Comparison of ENCODE assay signal across 20 mouse cellular contexts in genomic region chr7:115691091-115691490, GRCm38 (mm10).
DNase-seq lines count a peak whose midpoint lies in the region; ATAC-seq and TF ChIP-seq lines count a peak whose summit lies in the region.
"Had no signal": no experiment of that assay in that cellular context is flagged by ENCODE, and none has a peak within 500 bp of the region (broad histone marks: within the 10 kb centered on the region; RNA-seq: fewer than 3 reads in every experiment).

No protein-coding gene starts in this region.

- H3K36me3 ChIP-seq in forebrain, embryonic 12.5 days (replicated peaks), result no peaks in the 10 kb centered on the region
- no peaks in the 10 kb centered on the region for H3K36me3 ChIP-seq in forebrain, postnatal 0 days (ENCODE audit: insufficient read depth)
- no peaks in the 10 kb centered on the region for H3K36me3 ChIP-seq in embryonic facial prominence, embryonic 14.5 days (ENCODE audit: control insufficient read depth, insufficient read depth, low read length)
- H3K36me3 ChIP-seq: embryonic facial prominence, embryonic 12.5 days; heart, embryonic 10.5 days; hindbrain, embryonic 12.5 days had no signal

- no peak for TF ChIP-seq CTCF in forebrain, postnatal 0 days (IDR thresholded peaks at IDR 0.05; ENCODE audit: low read depth)

- H3K9ac ChIP-seq in forebrain, embryonic 12.5 days, result no peak overlapping the region
- H3K9ac ChIP-seq in forebrain, postnatal 0 days, result no peak overlapping the region
- H3K9ac ChIP-seq in embryonic facial prominence, embryonic 14.5 days (ENCODE audit: low read depth, low read length), result no peak overlapping the region
- H3K9ac ChIP-seq: embryonic facial prominence, embryonic 12.5 days; hindbrain, embryonic 12.5 days had no signal

- no peak overlapping the region for H3K4me3 ChIP-seq in forebrain, embryonic 12.5 days (replicated peaks)
- no peak overlapping the region for H3K4me3 ChIP-seq in forebrain, postnatal 0 days (ENCODE audit: low read depth, low read length)
- no peak overlapping the region for H3K4me3 ChIP-seq in embryonic facial prominence, embryonic 14.5 days (ENCODE audit: low read depth, low read length)
- H3K4me3 ChIP-seq: embryonic facial prominence, embryonic 12.5 days; heart, embryonic 10.5 days; hindbrain, embryonic 12.5 days had no signal

- no peak for DNase-seq in forebrain, postnatal 0 days
- peak; percentile 62 for DNase-seq in retina, postnatal 1 day
- no peak for DNase-seq in retina, embryonic 14.5 days (ENCODE audit: low spot score)
- DNase-seq in embryonic facial prominence, embryonic 14.5 days (ENCODE audit: low spot score), result peak; percentile 43
- DNase-seq in lung, adult 18-20 months, result no peak
- DNase-seq: adrenal gland, adult 2 months; adrenal gland, postnatal 25 days; cerebellum, adult 8-10 months; cerebellum, postnatal 25 days; gastrocnemius, postnatal 10 days; heart, adult 18-20 months; heart, postnatal 10 days; heart, postnatal 4 days had no signal

- ATAC-seq in forebrain, embryonic 12.5 days (ENCODE audit: low FRiP score), result peak; percentile 51; the same call in 1 of the 2 replicates
- no peak for ATAC-seq in forebrain, postnatal 0 days
- no peak for ATAC-seq in embryonic facial prominence, embryonic 14.5 days (ENCODE audit: low read depth)
- ATAC-seq: hindbrain, embryonic 16.5 days; inflammation-experienced regulatory T-cells, adult 6 months; intestine, postnatal 0 days had no signal

- WGBS in forebrain, embryonic 12.5 days, result 23% methylated on average over 4 of the region's 4 CpGs
- 19% methylated on average over 4 of the region's 4 CpGs for WGBS in forebrain, postnatal 0 days
- 29% methylated on average over 4 of the region's 4 CpGs for WGBS in embryonic facial prominence, embryonic 14.5 days

- no peak overlapping the region for H3K27ac ChIP-seq in forebrain, embryonic 12.5 days
- no peak overlapping the region for H3K27ac ChIP-seq in forebrain, postnatal 0 days (ENCODE audit: low read depth, low read length)
- no peak overlapping the region for H3K27ac ChIP-seq in embryonic facial prominence, embryonic 14.5 days (replicated peaks; ENCODE audit: low read depth, low read length)
- H3K27ac ChIP-seq: embryonic facial prominence, embryonic 12.5 days; heart, embryonic 10.5 days; hindbrain, embryonic 12.5 days had no signal

- H3K27me3 ChIP-seq in forebrain, embryonic 12.5 days, result no peaks in the 10 kb centered on the region
- H3K27me3 ChIP-seq in forebrain, postnatal 0 days (ENCODE audit: insufficient read depth, low read length), result no peaks in the 10 kb centered on the region
- no peaks in the 10 kb centered on the region for H3K27me3 ChIP-seq in embryonic facial prominence, embryonic 14.5 days (replicated peaks; ENCODE audit: control insufficient read depth, insufficient read depth, low read length)
- H3K27me3 ChIP-seq: embryonic facial prominence, embryonic 12.5 days; hindbrain, embryonic 12.5 days had no signal

- H3K4me2 ChIP-seq in forebrain, embryonic 12.5 days, result no peak overlapping the region
- H3K4me2 ChIP-seq in forebrain, postnatal 0 days (ENCODE audit: low read depth), result no peak overlapping the region
- no peak overlapping the region for H3K4me2 ChIP-seq in embryonic facial prominence, embryonic 14.5 days (ENCODE audit: low read depth, low read length)
- H3K4me2 ChIP-seq: embryonic facial prominence, embryonic 12.5 days; hindbrain, embryonic 12.5 days had no signal

- H3K9me3 ChIP-seq in forebrain, embryonic 12.5 days, result no peaks in the 10 kb centered on the region
- H3K9me3 ChIP-seq in forebrain, postnatal 0 days (ENCODE audit: low read length), result no peaks in the 10 kb centered on the region
- H3K9me3 ChIP-seq in embryonic facial prominence, embryonic 14.5 days (ENCODE audit: control insufficient read depth, low read length), result no peaks in the 10 kb centered on the region
- H3K9me3 ChIP-seq: embryonic facial prominence, embryonic 12.5 days; heart, embryonic 10.5 days; hindbrain, embryonic 12.5 days had no signal

- peaks cover 33% of the 10 kb centered on the region for H3K4me1 ChIP-seq in forebrain, embryonic 12.5 days
- no peaks in the 10 kb centered on the region; the same call in 1 of the 2 replicates for H3K4me1 ChIP-seq in forebrain, postnatal 0 days (ENCODE audit: insufficient read depth)
- peaks cover 4% of the 10 kb centered on the region; the same call in 1 of the 2 replicates for H3K4me1 ChIP-seq in embryonic facial prominence, embryonic 14.5 days (ENCODE audit: control insufficient read depth, insufficient read depth, low read length)
- H3K4me1 ChIP-seq: embryonic facial prominence, embryonic 12.5 days had no signal

Comparison
In these comparisons a context has a peak if more than half of its experiments do, and no peak if none do; other contexts are left out.
1. DNase-seq: peak in retina, postnatal 1 day (single experiment) and embryonic facial prominence, embryonic 14.5 days (single experiment); none in forebrain, postnatal 0 days (single experiment), retina, embryonic 14.5 days (single experiment) and lung, adult 18-20 months (0 of 2).